Mouse (Mus musculus) forebrain, embryonic 16.5 days (tissue): Measurements from ENCODE around the gene Ap1g2. TPM values are rescaled to one million over a fixed set of nuclear protein-coding genes. Genes with fewer than 3 reads are reported as not detected.

Source experiments
- ATAC-seq: fragments of 200-750 bp; cut with Nextera tagmentation; 2 replicates; pipeline ENCODE4 v1.8.0; 2017; ENCODE audit warnings: mild to moderate bottlenecking, moderate library complexity
- H3K27ac ChIP-seq: fragments of 300-500 bp; sonication (generic); 2 replicates; pipeline ENCODE4 v1.5.1; 2014; ENCODE audit warnings: low read length, control low read depth
- H3K27me3 ChIP-seq: fragments of 300-500 bp; sonication (generic); replicated peaks from 2 replicates; pipeline ENCODE4 v1.6.1; 2014; ENCODE audit warnings: low read length; ENCODE audit not compliant: control insufficient read depth, insufficient read depth
- H3K36me3 ChIP-seq: fragments of 300-500 bp; sonication (generic); 2 replicates; pipeline ENCODE4 v1.6.1; 2014; ENCODE audit not compliant: control insufficient read depth, insufficient read depth
- H3K4me1 ChIP-seq: fragments of 300-500 bp; sonication (generic); replicated peaks from 2 replicates; pipeline ENCODE4 v1.6.1; 2014; ENCODE audit warnings: low read length; ENCODE audit not compliant: control insufficient read depth, insufficient read depth
- H3K4me2 ChIP-seq: fragments of 300-500 bp; sonication (generic); 2 replicates; pipeline ENCODE4 v1.6.1; 2014; ENCODE audit warnings: mild to moderate bottlenecking, low read length, control low read depth
- H3K4me3 ChIP-seq: fragments of 300-500 bp; sonication (generic); replicated peaks from 2 replicates; pipeline ENCODE4 v1.5.1; 2014; ENCODE audit warnings: mild to moderate bottlenecking, low read length, control low read depth
- H3K9ac ChIP-seq: fragments of 300-500 bp; sonication (generic); replicated peaks from 2 replicates; pipeline ENCODE4 v1.6.1; 2014; ENCODE audit warnings: low read depth, low read length, control low read depth
- H3K9me3 ChIP-seq: fragments of 300-500 bp; sonication (generic); 2 replicates; pipeline ENCODE4 v1.6.1; 2016; ENCODE audit warnings: low read length; ENCODE audit not compliant: control insufficient read depth
- WGBS: fragments of 180-500 bp; shearing (Covaris S2); extraction: QIAGEN DNeasy Blood & Tissue Kit; methylation state at CpG from one replicate; pipeline ENCODE4 v1.1.7; 2014; 5-methylcytosine and 5-hydroxymethylcytosine counted together
- polyA plus RNA-seq: library from polyadenylated mRNA; unstranded; fragments of >200 nt; fragmentation: Nextera tagmentation; extraction: Ambion mirVana; gene quantifications from 2 replicates; pipeline ENCODE4 v1.2.1, GENCODE M21; 2015

Gene Ap1g2
- polyA plus RNA-seq, 1 experiment from 2014 or later, result 16.5 TPM

GRCm38 (mm10) chr14:55055167-55055834, 51.1 kb downstream of the Ap1g2 start:
- peak overlapping the region; percentile 48 for H3K4me3 ChIP-seq
- H3K36me3 ChIP-seq, result peaks cover 2% of the 10 kb centered on the region; the same call in 1 of the 2 replicates
- H3K4me2 ChIP-seq, result peak overlapping the region; percentile 68
- H3K9me3 ChIP-seq, result no peaks in the 10 kb centered on the region
- H3K4me1 ChIP-seq, result peaks cover 74% of the 10 kb centered on the region
- peak overlapping the region; percentile 62 for H3K9ac ChIP-seq
- peak; percentile 18 for ATAC-seq
- WGBS, result 21% methylated on average over 11 of the region's 11 CpGs
- H3K27me3 ChIP-seq, result no peaks in the 10 kb centered on the region
- peak overlapping the region; percentile 99 for H3K27ac ChIP-seq

- H3K4me3 ChIP-seq, result peak overlapping the region; percentile 48
- H3K27me3 ChIP-seq, result no peaks in the 10 kb centered on the region
- no peaks in the 10 kb centered on the region for H3K9me3 ChIP-seq
- peak overlapping the region; percentile 62 for H3K9ac ChIP-seq
- 24% methylated on average over 10 of the region's 10 CpGs for WGBS
- peak overlapping the region; percentile 68 for H3K4me2 ChIP-seq
- H3K4me1 ChIP-seq, result peaks cover 68% of the 10 kb centered on the region
- H3K27ac ChIP-seq, result peak overlapping the region; percentile 99
- peaks cover 2% of the 10 kb centered on the region; the same call in 1 of the 2 replicates for H3K36me3 ChIP-seq
- peak; percentile 51 for ATAC-seq
Measured at GRCm38 (mm10) chr14:55054191-55054749, 52.1 kb downstream of the Ap1g2 start.

- WGBS, result 19% methylated on average over 16 of the region's 17 CpGs
- no peaks in the 10 kb centered on the region for H3K9me3 ChIP-seq
- no peaks in the 10 kb centered on the region for H3K27me3 ChIP-seq
- peak overlapping the region; percentile 99 for H3K27ac ChIP-seq
- peaks cover 63% of the 10 kb centered on the region for H3K4me1 ChIP-seq
- ATAC-seq, result peak; percentile 77
- peak overlapping the region; percentile 68 for H3K4me2 ChIP-seq
- 0 out of 2 replicates have a peak, but pooled peaks cover 2% of the 10 kb centered on the region for H3K36me3 ChIP-seq
- peak overlapping the region; percentile 48 for H3K4me3 ChIP-seq
- peak overlapping the region; percentile 62 for H3K9ac ChIP-seq
Measured at GRCm38 (mm10) chr14:55053708-55054190, 52.6 kb downstream of the Ap1g2 start.

- H3K4me3 ChIP-seq, result peak overlapping the region; percentile 48
- peak overlapping the region; percentile 99 for H3K27ac ChIP-seq
- no peaks in the 10 kb centered on the region for H3K9me3 ChIP-seq
- H3K36me3 ChIP-seq, result 0 out of 2 replicates have a peak, but pooled peaks cover 2% of the 10 kb centered on the region
- H3K4me2 ChIP-seq, result peak overlapping the region; percentile 68
- no peaks in the 10 kb centered on the region for H3K27me3 ChIP-seq
- ATAC-seq, result peak; percentile 30
- WGBS, result 22% methylated on average over 4 of the region's 4 CpGs
- H3K4me1 ChIP-seq, result peaks cover 56% of the 10 kb centered on the region
- H3K9ac ChIP-seq, result 0 out of 2 replicates have a peak overlapping the region, but pooled peaks have one; percentile 62
Measured at GRCm38 (mm10) chr14:55053050-55053449, 53.3 kb downstream of the Ap1g2 start.

GRCm38 (mm10) chr14:55052496-55052895, 53.9 kb downstream of the Ap1g2 start:
- H3K27ac ChIP-seq, result peak overlapping the region; percentile 99
- peak; percentile 59 for ATAC-seq
- H3K9ac ChIP-seq, result no peak overlapping the region; the same call in 1 of the 2 replicates
- H3K4me1 ChIP-seq, result peaks cover 51% of the 10 kb centered on the region
- H3K27me3 ChIP-seq, result no peaks in the 10 kb centered on the region
- peak overlapping the region; percentile 48 for H3K4me3 ChIP-seq
- H3K9me3 ChIP-seq, result no peaks in the 10 kb centered on the region
- H3K4me2 ChIP-seq, result peak overlapping the region; percentile 68
- 14% methylated on average over 9 of the region's 9 CpGs for WGBS
- H3K36me3 ChIP-seq, result no peaks in the 10 kb centered on the region

Other genes starting within 250 kb of the Ap1g2 start
- 12.1 and 13.4 TPM in 2 replicates for gene Homez, start 235.6 kb downstream of the Ap1g2 start, polyA plus RNA-seq
- gene Ppp1r3e, start 229.0 kb downstream of the Ap1g2 start, polyA plus RNA-seq, result 1.7 and 2.6 TPM in 2 replicates
- 3.5 TPM in 2 replicates for gene Bcl2l2, start 223.2 kb downstream of the Ap1g2 start, polyA plus RNA-seq
- not detected in 2 replicates for gene Gm20521, start 223.2 kb downstream of the Ap1g2 start, polyA plus RNA-seq
- 122 and 150 TPM in 2 replicates for gene Pabpn1, start 214.1 kb downstream of the Ap1g2 start, polyA plus RNA-seq
- 128 and 185 TPM in 2 replicates for gene Slc22a17, start 193.5 kb downstream of the Ap1g2 start, polyA plus RNA-seq
- 24.2 and 28.7 TPM in 2 replicates for gene Efs, start 180.5 kb downstream of the Ap1g2 start, polyA plus RNA-seq
- 0.46 and 0.53 TPM in 2 replicates for gene Il25, start 173.9 kb downstream of the Ap1g2 start, polyA plus RNA-seq
- gene Cmtm5, start 170.3 kb downstream of the Ap1g2 start, polyA plus RNA-seq, result 3.7 and 4.0 TPM in 2 replicates
- 0.65 and 0.99 TPM in 2 replicates for gene Myh6, start 139.7 kb downstream of the Ap1g2 start, polyA plus RNA-seq
- not detected in 2 replicates for gene Gm17428, start 129.7 kb downstream of the Ap1g2 start, polyA plus RNA-seq
- gene Myh7, start 112.0 kb downstream of the Ap1g2 start, polyA plus RNA-seq, result 6.9 and 7.4 TPM in 2 replicates
- gene Ngdn, start 91.1 kb downstream of the Ap1g2 start, polyA plus RNA-seq, result 58.8 and 61.2 TPM in 2 replicates
- gene Zfhx2, start 14.3 kb downstream of the Ap1g2 start, polyA plus RNA-seq, result 21.5 and 32.9 TPM in 2 replicates
- gene Thtpa, start 11.8 kb downstream of the Ap1g2 start, polyA plus RNA-seq, result 55.2 and 56.6 TPM in 2 replicates
- gene Jph4, start 10.3 kb upstream of the Ap1g2 start, polyA plus RNA-seq, result 33.6 and 45.1 TPM in 2 replicates
- 0.26 TPM in 1 of 2 replicates, not detected in the other for gene Dhrs2, start 115.4 kb upstream of the Ap1g2 start, polyA plus RNA-seq